Mouse (Mus musculus) heart, adult 2 months (tissue): ENCODE data around the gene Fam149b. TPM values are rescaled to one million over a fixed set of nuclear protein-coding genes. Genes with fewer than 3 reads are reported as not detected.
"Not testable (repeated sequence)": the region's sequence is repeated elsewhere in the genome, so short reads cannot be mapped to it uniquely, and the experiment has no call there.

Source experiments
- DNase-seq, 2 experiments: peaks; one replicate each; pipeline ENCODE4 v3.0.0; 2021
- H3K27ac ChIP-seq: fragments of 200-600 bp; 2 replicates; pipeline ENCODE4 v1.8.1; 2022
- H3K27me3 ChIP-seq: fragments of 200-500 bp; 2 replicates; pipeline ENCODE4 v1.6.1; 2012; ENCODE audit warnings: mild to moderate bottlenecking, low read length, inconsistent platforms, mixed read lengths; ENCODE audit not compliant: control insufficient read depth, insufficient read depth
- H3K36me3 ChIP-seq: fragments of 200-500 bp; 2 replicates; pipeline ENCODE4 v1.6.1; 2012; ENCODE audit warnings: low read length, inconsistent platforms; ENCODE audit not compliant: control insufficient read depth, insufficient read depth
- H3K4me1 ChIP-seq: fragments of 200-500 bp; 2 replicates; pipeline ENCODE4 v1.6.1; 2011; ENCODE audit warnings: low read length; ENCODE audit not compliant: control insufficient read depth, insufficient read depth
- H3K4me3 ChIP-seq: fragments of 200-600 bp; 2 replicates; pipeline ENCODE4 v1.8.1; 2022
- H3K79me2 ChIP-seq: fragments of 200-500 bp; replicated peaks from 2 replicates; pipeline ENCODE4 v1.6.1; 2012; ENCODE audit warnings: mild to moderate bottlenecking, inconsistent platforms, low read length, moderate library complexity, mixed read lengths; ENCODE audit not compliant: control insufficient read depth, insufficient read depth
- H3K9ac ChIP-seq: fragments of 200-500 bp; 2 replicates; pipeline ENCODE4 v1.6.1; 2012; ENCODE audit warnings: low read depth, mild to moderate bottlenecking, control low read depth, inconsistent platforms, low read length, mixed read lengths
- CTCF ChIP-seq: fragments of 200-600 bp; IDR thresholded peaks from 2 replicates; pipeline ENCODE4 v1.8.1; 2022; ENCODE audit warnings: antibody characterized with exemption, mild to moderate bottlenecking, moderate library complexity
- EP300 ChIP-seq: fragments of 200-500 bp; IDR thresholded peaks from 2 replicates; pipeline ENCODE4 v1.6.1; 2011; ENCODE audit warnings: low read depth, low read length, control low read depth; ENCODE audit not compliant: insufficient read depth
- POLR2A ChIP-seq: fragments of 200-500 bp; IDR thresholded peaks from 2 replicates; pipeline ENCODE4 v1.6.1; 2011; ENCODE audit warnings: mild to moderate bottlenecking, low read depth, low read length, control low read depth; ENCODE audit not compliant: insufficient read depth
- WGBS: fragments of 180-500 bp; shearing (Covaris S2); methylation state at CpG from one replicate; pipeline ENCODE4 v1.1.7; 2018; 5-methylcytosine and 5-hydroxymethylcytosine counted together
- intact Hi-C: fragments of 180-260 bp; cut with DNase I; formaldehyde crosslinking; loops from one replicate; pipeline ENCODE4 v1.15.1; 2025
- long read RNA-seq: library from polyadenylated mRNA; stranded (forward); transcript quantifications from one replicate; pipeline ENCODE4 v2.0.0, GENCODE M21; 2021
- polyA plus RNA-seq: library from polyadenylated mRNA; depleted of rRNA; stranded (reverse); fragments of >200 nt; gene quantifications from 2 replicates; pipeline ENCODE4 v1.2.3, GENCODE M21; 2012; rRNA removed
- total RNA-seq, 2 experiments: library from RNA; stranded (reverse); gene quantifications; 2 replicates each; pipeline ENCODE4 v1.2.3; 2021

The Fam149b gene
- total RNA-seq, result 10 to 100 TPM; 29.6 to 30.1 TPM
- 23.1 and 36.5 TPM in 2 replicates for polyA plus RNA-seq
- long read RNA-seq, full-length matches to known transcripts, result 12 of 70 reads
- long read RNA-seq, partial matches to known transcripts, result 22 of 70 reads
- long read RNA-seq, other reads (novel, unspliced or antisense), result 36 of 70 reads

- H3K4me3 ChIP-seq, result peak within 1 kb of the TSS; percentile 94
- peak; percentile 91 to 92 for DNase-seq
- no peaks in the 10 kb centered on the region for H3K27me3 ChIP-seq
- under 1% methylated on average over 42 of the region's 42 CpGs for WGBS
- 0 out of 2 replicates have a peak, but pooled peaks cover 4% of the 10 kb centered on the region for H3K79me2 ChIP-seq
- H3K9ac ChIP-seq, result peak within 1 kb of the TSS; percentile 90
- TF ChIP-seq CTCF (peak; percentile 75), EP300 (peak; percentile 87), POLR2A (peak; percentile 72)
- intact Hi-C loops, result loop anchor here (2.0 to 5.0 kb wide), 2 partner anchors 41 to 51 kb away; partner anchors contain the start of gene Dnajc9
- H3K36me3 ChIP-seq, result peaks cover 6% of the 10 kb centered on the region
- peak within 1 kb of the TSS; percentile 96 for H3K27ac ChIP-seq
- H3K4me1 ChIP-seq, result peaks cover 2% of the 10 kb centered on the region
These were observed at the start of gene Fam149b, which contains the start of gene Ecd for GRCm38 (mm10) chr14:20347991-20348541. Gene Fam149b, plus strand, starts transcription at chr14:20348162. Gene Ecd, minus strand, starts transcription at chr14:20348121.

GRCm38 (mm10) chr14:20305085-20305484, 42.9 kb upstream of the Fam149b start:
- WGBS, result 79% methylated on average over 2 of the region's 2 CpGs
- DNase-seq, H3K4me1 ChIP-seq, H3K27me3 ChIP-seq, H3K9ac ChIP-seq, intact Hi-C loops, H3K36me3 ChIP-seq, H3K27ac ChIP-seq, H3K4me3 ChIP-seq, H3K79me2 ChIP-seq: not testable (repeated sequence)
- TF ChIP-seq CTCF, result peak; percentile 23

- Histone ChIP-seq H3K36me3 (no peaks in the 10 kb centered on the region), H3K4me3 (no peak overlapping the region), H3K79me2 (no peaks in the 10 kb centered on the region), H3K27ac (no peak overlapping the region), H3K4me1 (no peaks in the 10 kb centered on the region), H3K27me3 (no peaks in the 10 kb centered on the region), H3K9ac (no peak overlapping the region)
- 56% methylated on average over 1 of the region's 1 CpGs for WGBS
- TF ChIP-seq CTCF (no peak), EP300 (no peak), POLR2A (no peak)
- intact Hi-C loops, result no loop called here
- DNase-seq, result no peak
These were observed 32.8 kb upstream of the Fam149b start for GRCm38 (mm10) chr14:20315137-20315536.

GRCm38 (mm10) chr14:20319420-20319819, 28.5 kb upstream of the Fam149b start:
- Histone ChIP-seq H3K4me3 (no peak overlapping the region), H3K4me1 (no peaks in the 10 kb centered on the region), H3K27me3 (no peaks in the 10 kb centered on the region), H3K9ac (no peak overlapping the region), H3K36me3 (no peaks in the 10 kb centered on the region), H3K79me2 (no peaks in the 10 kb centered on the region), H3K27ac (no peak overlapping the region)
- peak in 1 of 2 experiments; percentile 55 for DNase-seq
- no peak for TF ChIP-seq POLR2A
- TF ChIP-seq EP300, result no peak
- peak; percentile 76 for TF ChIP-seq CTCF
- intact Hi-C loops, result no loop called here
- 82% methylated on average over 3 of the region's 3 CpGs for WGBS

GRCm38 (mm10) chr14:20324196-20324595, 23.8 kb upstream of the Fam149b start:
- Histone ChIP-seq H3K36me3 (no peaks in the 10 kb centered on the region), H3K4me1 (no peaks in the 10 kb centered on the region), H3K79me2 (no peaks in the 10 kb centered on the region), H3K9ac (no peak overlapping the region), H3K27ac (no peak overlapping the region), H3K4me3 (no peak overlapping the region), H3K27me3 (no peaks in the 10 kb centered on the region)
- 95% methylated on average over 9 of the region's 9 CpGs for WGBS
- intact Hi-C loops, result no loop called here
- no peak for DNase-seq
- no peak for TF ChIP-seq POLR2A

GRCm38 (mm10) chr14:20328474-20328873, 19.5 kb upstream of the Fam149b start:
- Histone ChIP-seq H3K9ac (no peak overlapping the region), H3K4me3 (no peak overlapping the region), H3K36me3 (no peaks in the 10 kb centered on the region), H3K27me3 (no peaks in the 10 kb centered on the region), H3K79me2 (no peaks in the 10 kb centered on the region), H3K4me1 (no peaks in the 10 kb centered on the region), H3K27ac (no peak overlapping the region)
- DNase-seq, result no peak
- TF ChIP-seq EP300 (no peak), CTCF (peak; percentile 48)
- WGBS, result 86% methylated on average over 9 of the region's 9 CpGs
- intact Hi-C loops, result no loop called here
